Mouse (Mus musculus) forebrain, embryonic 10.5 days (tissue): ENCODE data around the gene Oprl1. TPM values are rescaled to one million over a fixed set of nuclear protein-coding genes. Genes with fewer than 3 reads are reported as not detected.

Experiments used
- polyA plus RNA-seq: library from polyadenylated mRNA; unstranded; fragments of >200 nt; fragmentation: Nextera tagmentation; extraction: Ambion mirVana; gene quantifications from 2 replicates; pipeline ENCODE4 v1.2.1, GENCODE M21; 2016

Gene Oprl1
- polyA plus RNA-seq, 1 experiment from 2014 or later: 5.2 TPM

Other genes with a start within 250 kb of the Oprl1 start
- gene Abhd16b, start 221.8 kb upstream of the Oprl1 start, polyA plus RNA-seq: 0.25 TPM in 1 of 2 replicates, not detected in the other
- 151 and 158 TPM in 2 replicates for gene Tpd52l2, start 217.9 kb upstream of the Oprl1 start, polyA plus RNA-seq
- gene Dnajc5, start 194.5 kb upstream of the Oprl1 start, polyA plus RNA-seq: 92.3 and 92.4 TPM in 2 replicates
- gene Uckl1, start 130.1 kb upstream of the Oprl1 start, polyA plus RNA-seq: 40.7 and 41.3 TPM in 2 replicates
- 78.5 and 86.9 TPM in 2 replicates for gene Prpf6, start 123.1 kb upstream of the Oprl1 start, polyA plus RNA-seq
- gene Zfp512b, start 122.2 kb upstream of the Oprl1 start, polyA plus RNA-seq: 42.2 and 44.0 TPM in 2 replicates
- gene Samd10, start 115.8 kb upstream of the Oprl1 start, polyA plus RNA-seq: 31.0 and 31.6 TPM in 2 replicates
- gene Gm29797, start 58.0 kb upstream of the Oprl1 start, polyA plus RNA-seq: 0.21 and 0.26 TPM in 2 replicates
- gene Sox18, start 43.4 kb upstream of the Oprl1 start, polyA plus RNA-seq: 19.7 and 21.2 TPM in 2 replicates
- gene Tcea2, start 34.7 kb upstream of the Oprl1 start, polyA plus RNA-seq: 17.0 and 18.7 TPM in 2 replicates
- gene Rgs19, start 21.0 kb upstream of the Oprl1 start, polyA plus RNA-seq: 75.0 and 81.6 TPM in 2 replicates
- not detected in 2 replicates for gene Lkaaear1, start 16.6 kb upstream of the Oprl1 start, polyA plus RNA-seq
- gene Myt1, start 48.3 kb downstream of the Oprl1 start, polyA plus RNA-seq: 9.5 and 11.5 TPM in 2 replicates
- 21.6 and 22.1 TPM in 2 replicates for gene Pcmtd2, start 122.8 kb downstream of the Oprl1 start, polyA plus RNA-seq
- 107 and 110 TPM in 2 replicates for gene Polr3k, start 149.3 kb downstream of the Oprl1 start, polyA plus RNA-seq